Comparison of ENCODE assay signal across 8 mouse cellular contexts in the genomic region with DNA sequence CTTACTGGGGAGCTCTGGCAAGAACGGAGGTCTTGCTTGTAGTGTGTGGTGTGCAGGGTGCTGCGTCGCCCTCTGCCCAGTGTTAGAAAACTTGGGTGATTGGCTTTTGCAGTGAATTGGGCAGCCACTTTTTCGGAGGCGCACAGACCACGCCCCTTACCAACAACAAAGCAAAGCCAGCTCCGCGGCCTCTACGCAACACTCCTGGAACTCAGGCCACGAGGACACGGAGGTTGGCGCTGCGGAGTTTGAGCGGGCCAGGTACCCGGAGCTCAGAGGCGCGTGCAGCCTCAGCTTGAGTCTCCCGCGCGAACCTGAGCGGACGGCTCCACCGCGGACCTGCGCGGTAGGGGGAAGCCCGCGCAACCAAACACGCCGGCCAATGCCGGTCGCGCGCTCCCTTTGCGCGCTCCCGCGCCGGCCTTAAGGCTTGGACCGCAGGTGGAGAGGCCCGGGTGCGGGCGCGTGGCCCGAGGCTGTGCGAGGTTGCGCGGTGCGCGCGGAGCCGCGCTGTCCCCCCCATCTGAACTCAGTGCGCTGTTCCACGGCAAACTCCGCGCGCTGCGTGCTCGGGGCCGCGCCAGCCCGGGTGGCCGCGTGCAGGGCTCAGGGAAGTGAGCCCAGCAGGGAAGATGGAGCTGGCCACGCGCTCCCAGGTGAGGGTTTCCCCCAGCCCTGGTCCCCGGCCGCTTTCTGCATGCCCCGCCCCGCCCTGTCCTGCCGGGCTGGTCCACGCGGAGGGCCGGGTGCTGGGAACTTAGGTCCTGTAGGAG. TPM values are rescaled to one million over a fixed set of nuclear protein-coding genes. Genes with fewer than 3 reads are reported as not detected.
A peak's percentile ranks its signal among the peaks of the same experiment; 100 is the strongest.
DNase-seq lines count a peak whose midpoint lies in the region; ATAC-seq lines count a peak whose summit lies in the region.

No protein-coding gene starts in this region.

- peak; percentile 75 for ATAC-seq in megakaryocyte progenitor cell, adult 5-6 weeks (replicated peaks; ENCODE audit: poor library complexity)

- intact Hi-C loops in left cerebral cortex, postnatal 14 days (cut with DNase I): no loop called here

- DNase-seq in ZHBTc4 (ENCODE audit: low read depth, low spot score): peak; percentile 92
- peak; percentile 67 to 75 for DNase-seq in cerebellum, postnatal 14 days
- DNase-seq in frontal cortex, postnatal 25 days (ENCODE audit: low spot score in 2 of 2): peak; percentile 28 to 31
- peak; percentile 83 for DNase-seq in induced T-regulatory cell, adult 2 months (ENCODE audit: low read depth)
- peak; percentile 33 to 55 for DNase-seq in left cerebral cortex, postnatal 14 days (ENCODE audit: low spot score in 2 of 2)
- DNase-seq in right cerebral cortex, postnatal 10 days (ENCODE audit: low spot score in 2 of 2): peak; percentile 57 to 68
- DNase-seq in urinary bladder, postnatal 14 days (ENCODE audit: low spot score): peak; percentile 63

RNA-seq across cellular contexts. Expression of gene Cdca7l, which starts 39.4 kb away (rescaled TPM):
- total RNA-seq in left cerebral cortex, postnatal 14 days (2021): under 1 TPM; 0.74 to 0.81 TPM
- 60.2 and 64.5 TPM in 2 replicates for total RNA-seq in megakaryocyte progenitor cell, adult 5-6 weeks (2015)
- 150 and 189 TPM in 2 replicates for total RNA-seq in megakaryocyte progenitor cell, adult 5-6 weeks (2017)

Comparison
In these comparisons a context has a peak if more than half of its experiments do, and no peak if none do; other contexts are left out.
1. Peak in every context shown above with its lines: DNase-seq and ATAC-seq.
2. DNase-seq: peak in every context shown above with its lines; median percentile 92 in ZHBTc4; 83 in induced T-regulatory cell, adult 2 months; 71 in cerebellum, postnatal 14 days; 63 in urinary bladder, postnatal 14 days; 62 in right cerebral cortex, postnatal 10 days; 44 in left cerebral cortex, postnatal 14 days; 30 in frontal cortex, postnatal 25 days.
3. RNA of gene Cdca7l, which starts 39.4 kb away (total RNA-seq): 60.2 to 189 TPM in megakaryocyte progenitor cell, adult 5-6 weeks; 0.74 to 0.81 TPM in left cerebral cortex, postnatal 14 days; every median in the first group is over 10 times any median in the second.